In the genomic region with DNA sequence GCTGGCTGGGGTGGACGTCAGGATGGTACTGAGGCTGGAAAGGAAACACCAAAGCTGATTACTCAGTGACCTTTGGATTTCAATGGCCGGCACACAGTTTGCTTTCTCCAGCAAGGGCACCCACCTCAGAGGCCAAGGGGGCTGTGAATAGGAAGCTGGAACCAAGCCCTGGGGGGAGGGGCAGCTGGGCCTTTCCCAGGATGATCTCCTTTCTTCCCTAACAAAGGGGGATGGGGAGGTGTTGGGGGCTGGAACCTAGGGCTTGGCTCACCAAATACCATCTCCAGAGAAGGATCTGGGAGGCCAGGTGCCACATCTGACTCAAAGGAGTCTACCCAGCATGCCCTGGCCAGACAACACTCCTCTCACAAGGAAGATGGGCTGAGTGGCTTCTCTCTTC, we compare ENCODE assay signal across 10 mouse cellular contexts.
DNase-seq lines count a peak whose midpoint lies in the region; ATAC-seq and TF ChIP-seq lines count a peak whose summit lies in the region.
"Had no signal": no experiment of that assay in that cellular context is flagged by ENCODE, and none has a peak within 500 bp of the region (broad histone marks: within the 10 kb centered on the region; RNA-seq: fewer than 3 reads in every experiment).

No protein-coding gene starts in this region.

- ATAC-seq in forebrain, embryonic 11.5 days (replicated peaks; ENCODE audit: low FRiP score): no peak
- ATAC-seq in forebrain, postnatal 0 days: no peak
- 0 out of 2 replicates have a peak, but pooled peaks have one; percentile 16 for ATAC-seq in intestine, postnatal 0 days
- ATAC-seq in neural tube, embryonic 12.5 days (ENCODE audit: low FRiP score, low read depth): peak; percentile 59

- DNase-seq in forebrain, embryonic 11.5 days (ENCODE audit: low spot score): no peak
- DNase-seq in forebrain, postnatal 0 days: no peak
- peak; percentile 77 for DNase-seq in ZHBTc4 (ENCODE audit: low read depth, low spot score)
- no peak for DNase-seq in thymus, adult 18-20 months
- DNase-seq in adrenal gland, adult 8-10 months: no peak
- DNase-seq in left cerebral cortex, postnatal 10 days (ENCODE audit: extremely low spot score in 1 of 2, low spot score in 2 of 2): no peak

- H3K27me3 ChIP-seq in forebrain, embryonic 11.5 days (ENCODE audit: control insufficient read depth, insufficient read depth, low read length): no peaks in the 10 kb centered on the region
- no peaks in the 10 kb centered on the region for H3K27me3 ChIP-seq in forebrain, postnatal 0 days (ENCODE audit: insufficient read depth, low read length)
- H3K27me3 ChIP-seq in intestine, postnatal 0 days (replicated peaks; ENCODE audit: control insufficient read depth, insufficient read depth, low read length): no peaks in the 10 kb centered on the region
- H3K27me3 ChIP-seq in neural tube, embryonic 12.5 days (replicated peaks): no peaks in the 10 kb centered on the region
- H3K27me3 ChIP-seq: CH12.LX; heart, embryonic 12.5 days had no signal

- no peak for TF ChIP-seq CTCF in forebrain, postnatal 0 days (IDR thresholded peaks at IDR 0.05; ENCODE audit: low read depth)
- no peak for TF ChIP-seq CTCF in intestine, postnatal 0 days (IDR thresholded peaks at IDR 0.05; ENCODE audit: low read depth)

- H3K4me1 ChIP-seq in forebrain, embryonic 11.5 days (replicated peaks; ENCODE audit: control insufficient read depth, insufficient read depth, low read length): 0 out of 2 replicates have a peak, but pooled peaks cover 1% of the 10 kb centered on the region
- no peaks in the 10 kb centered on the region for H3K4me1 ChIP-seq in forebrain, postnatal 0 days (ENCODE audit: insufficient read depth)
- no peaks in the 10 kb centered on the region for H3K4me1 ChIP-seq in intestine, postnatal 0 days (replicated peaks; ENCODE audit: control insufficient read depth, insufficient read depth, low read length)
- H3K4me1 ChIP-seq in neural tube, embryonic 12.5 days: peaks cover 5% of the 10 kb centered on the region

- 0 out of 2 replicates have a peak overlapping the region, but pooled peaks have one; percentile 3 for H3K9ac ChIP-seq in forebrain, embryonic 11.5 days (ENCODE audit: low read length)
- H3K9ac ChIP-seq in forebrain, postnatal 0 days: no peak overlapping the region
- no peak overlapping the region for H3K9ac ChIP-seq in intestine, postnatal 0 days (ENCODE audit: low read depth, low read length)
- H3K9ac ChIP-seq in neural tube, embryonic 12.5 days: no peak overlapping the region
- H3K9ac ChIP-seq: heart, embryonic 12.5 days had no signal

- no peak overlapping the region for H3K4me2 ChIP-seq in forebrain, embryonic 11.5 days (ENCODE audit: low read depth, low read length, severe bottlenecking)
- H3K4me2 ChIP-seq in forebrain, postnatal 0 days (ENCODE audit: low read depth): no peak overlapping the region
- no peak overlapping the region for H3K4me2 ChIP-seq in intestine, postnatal 0 days (replicated peaks; ENCODE audit: low read depth)
- no peak overlapping the region for H3K4me2 ChIP-seq in neural tube, embryonic 12.5 days (replicated peaks)
- H3K4me2 ChIP-seq: heart, embryonic 12.5 days had no signal

- no peaks in the 10 kb centered on the region for H3K36me3 ChIP-seq in forebrain, embryonic 11.5 days (ENCODE audit: control insufficient read depth, insufficient read depth, low read length)
- H3K36me3 ChIP-seq in forebrain, postnatal 0 days (ENCODE audit: insufficient read depth): no peaks in the 10 kb centered on the region
- peaks cover 13% of the 10 kb centered on the region; the same call in 1 of the 2 replicates for H3K36me3 ChIP-seq in intestine, postnatal 0 days (ENCODE audit: control insufficient read depth, insufficient read depth)
- H3K36me3 ChIP-seq in neural tube, embryonic 12.5 days: no peaks in the 10 kb centered on the region
- H3K36me3 ChIP-seq: heart, embryonic 12.5 days had no signal

- intact Hi-C loops in left cerebral cortex, postnatal 10 days (cut with DNase I): loop anchor here (5.0 kb wide), 1 partner anchor 77 kb away; a partner anchor contains a TSS

- H3K4me3 ChIP-seq in forebrain, embryonic 11.5 days (ENCODE audit: low read depth, low read length): no peak overlapping the region
- H3K4me3 ChIP-seq in forebrain, postnatal 0 days (ENCODE audit: low read depth, low read length): no peak overlapping the region
- H3K4me3 ChIP-seq in intestine, postnatal 0 days (ENCODE audit: low read depth, low read length): no peak overlapping the region
- no peak overlapping the region for H3K4me3 ChIP-seq in neural tube, embryonic 12.5 days
- H3K4me3 ChIP-seq: heart, embryonic 12.5 days had no signal

- no peak overlapping the region for H3K27ac ChIP-seq in forebrain, embryonic 11.5 days (ENCODE audit: low read depth, low read length)
- no peak overlapping the region for H3K27ac ChIP-seq in forebrain, postnatal 0 days (ENCODE audit: low read depth, low read length)
- no peak overlapping the region for H3K27ac ChIP-seq in intestine, postnatal 0 days (ENCODE audit: low read depth, low read length)
- no peak overlapping the region for H3K27ac ChIP-seq in neural tube, embryonic 12.5 days

- no peaks in the 10 kb centered on the region for H3K9me3 ChIP-seq in forebrain, embryonic 11.5 days (ENCODE audit: control insufficient read depth, low read length)
- no peaks in the 10 kb centered on the region for H3K9me3 ChIP-seq in forebrain, postnatal 0 days (ENCODE audit: low read length)
- no peaks in the 10 kb centered on the region for H3K9me3 ChIP-seq in intestine, postnatal 0 days (ENCODE audit: control insufficient read depth)
- H3K9me3 ChIP-seq in neural tube, embryonic 12.5 days: no peaks in the 10 kb centered on the region
- H3K9me3 ChIP-seq: heart, embryonic 12.5 days had no signal

- 2% methylated on average over 2 of the region's 2 CpGs for WGBS in forebrain, embryonic 11.5 days
- 17% methylated on average over 2 of the region's 2 CpGs for whole genome bisulfite sequencing in forebrain, postnatal 0 days
- 18% methylated on average over 2 of the region's 2 CpGs for WGBS in intestine, postnatal 0 days
- WGBS in neural tube, embryonic 12.5 days: 5% methylated on average over 2 of the region's 2 CpGs

Comparison
In these comparisons a context has a peak if more than half of its experiments do, and no peak if none do; other contexts are left out.
1. ATAC-seq: peak in intestine, postnatal 0 days (single experiment) and neural tube, embryonic 12.5 days (single experiment); none in forebrain, embryonic 11.5 days (single experiment) and forebrain, postnatal 0 days (single experiment).